ENCODE assay signal across 9 mouse cellular contexts in genomic region chr6:54485000-54485399, GRCm38 (mm10). TPM values are rescaled to one million over a fixed set of nuclear protein-coding genes. Genes with fewer than 3 reads are reported as not detected.
A peak's percentile ranks its signal among the peaks of the same experiment; 100 is the strongest.
DNase-seq lines count a peak whose midpoint lies in the region; ATAC-seq lines count a peak whose summit lies in the region.
"Had no signal": no experiment of that assay in that cellular context is flagged by ENCODE, and none has a peak within 500 bp of the region (broad histone marks: within the 10 kb centered on the region; RNA-seq: fewer than 3 reads in every experiment).

No protein-coding gene starts in this region.

- WGBS in heart, embryonic 13.5 days, result 34% methylated on average over 11 of the region's 12 CpGs
- WGBS in limb, embryonic 12.5 days, result 11% methylated on average over 12 of the region's 12 CpGs

- H3K9ac ChIP-seq in heart, embryonic 13.5 days, result peak overlapping the region; percentile 71
- H3K9ac ChIP-seq in limb, embryonic 12.5 days (replicated peaks), result peak overlapping the region; percentile 51

- peak overlapping the region; percentile 71 for H3K4me2 ChIP-seq in heart, embryonic 13.5 days
- peak overlapping the region; percentile 80 for H3K4me2 ChIP-seq in limb, embryonic 12.5 days

- peaks cover 27% of the 10 kb centered on the region for H3K36me3 ChIP-seq in heart, embryonic 13.5 days
- no peaks in the 10 kb centered on the region for H3K36me3 ChIP-seq in limb, embryonic 12.5 days

- no peaks in the 10 kb centered on the region for H3K9me3 ChIP-seq in heart, embryonic 13.5 days
- no peaks in the 10 kb centered on the region for H3K9me3 ChIP-seq in limb, embryonic 12.5 days

- DNase-seq in heart, postnatal 14 days, result no peak
- DNase-seq in urinary bladder, adult 18-20 months (ENCODE audit: low spot score in 2 of 2), result peak; percentile 25 to 45
- DNase-seq in urinary bladder, postnatal 4 days (ENCODE audit: low spot score in 2 of 2), result no peak
- DNase-seq in urinary bladder, postnatal 25 days (ENCODE audit: low spot score), result peak; percentile 11
- DNase-seq in left cerebral cortex, adult 9 months (ENCODE audit: low spot score in 2 of 2), result no peak
- no peak for DNase-seq in gastrocnemius, postnatal 14 days
- DNase-seq: B cell, adult 2 months had no signal

- ATAC-seq in heart, embryonic 13.5 days (ENCODE audit: extremely low read depth, insufficient number of reproducible peaks, low FRiP score, low TSS enrichment), result no peak
- ATAC-seq in limb, embryonic 12.5 days (ENCODE audit: insufficient number of reproducible peaks, insufficient read depth, low FRiP score, low TSS enrichment, low read depth), result peak; percentile 56; the same call in 1 of the 2 replicates

- intact Hi-C loops in heart, postnatal 14 days (cut with DNase I), result no loop called here
- intact Hi-C loops in gastrocnemius, postnatal 14 days (cut with DNase I; ENCODE audit: low total_unique reads), result no loop called here

- H3K4me1 ChIP-seq in heart, embryonic 13.5 days, result peaks cover 15% of the 10 kb centered on the region
- H3K4me1 ChIP-seq in limb, embryonic 12.5 days (replicated peaks), result peaks cover 13% of the 10 kb centered on the region; the same call in 1 of the 2 replicates

- H3K4me3 ChIP-seq in heart, embryonic 13.5 days, result peak overlapping the region; percentile 46
- H3K4me3 ChIP-seq in limb, embryonic 12.5 days (replicated peaks), result peak overlapping the region; percentile 39

- H3K27me3 ChIP-seq in heart, embryonic 13.5 days (replicated peaks), result peaks cover 4% of the 10 kb centered on the region; the same call in 1 of the 2 replicates
- H3K27me3 ChIP-seq in limb, embryonic 12.5 days, result peaks cover 52% of the 10 kb centered on the region

- no peak overlapping the region for H3K27ac ChIP-seq in heart, embryonic 13.5 days (replicated peaks)
- no peak overlapping the region for H3K27ac ChIP-seq in limb, embryonic 12.5 days

RNA-seq across cellular contexts. Expression of gene Wipf3, which starts 55.6 kb away (rescaled TPM):
- polyA plus RNA-seq in heart, embryonic 13.5 days (2015; fragmentation: Nextera tagmentation; extraction: Ambion mirVana), result 4.4 and 4.5 TPM in 2 replicates
- total RNA-seq in heart, postnatal 14 days (2021), result 10 to 100 TPM; 20.9 to 25.7 TPM
- 1.0 and 1.1 TPM in 2 replicates for polyA plus RNA-seq in limb, embryonic 12.5 days (2016; fragmentation: Nextera tagmentation; extraction: Ambion mirVana)
- 10 to 100 TPM in 1 of 2 experiments, 1 to 10 TPM in 1; 9.6 to 11.7 TPM for total RNA-seq in gastrocnemius, postnatal 14 days (2021)

Comparison
In these comparisons a context has a peak if more than half of its experiments do, and no peak if none do; other contexts are left out.
1. DNase-seq: peak in urinary bladder, adult 18-20 months (2 of 2) and urinary bladder, postnatal 25 days (single experiment); none in heart, postnatal 14 days (0 of 2), urinary bladder, postnatal 4 days (0 of 2), left cerebral cortex, adult 9 months (0 of 2) and gastrocnemius, postnatal 14 days (single experiment).